Mouse (Mus musculus): ENCODE data around the gene Gm49387.
A peak's percentile ranks its signal among the peaks of the same experiment; 100 is the strongest.

The Gm49387 gene

DNA sequence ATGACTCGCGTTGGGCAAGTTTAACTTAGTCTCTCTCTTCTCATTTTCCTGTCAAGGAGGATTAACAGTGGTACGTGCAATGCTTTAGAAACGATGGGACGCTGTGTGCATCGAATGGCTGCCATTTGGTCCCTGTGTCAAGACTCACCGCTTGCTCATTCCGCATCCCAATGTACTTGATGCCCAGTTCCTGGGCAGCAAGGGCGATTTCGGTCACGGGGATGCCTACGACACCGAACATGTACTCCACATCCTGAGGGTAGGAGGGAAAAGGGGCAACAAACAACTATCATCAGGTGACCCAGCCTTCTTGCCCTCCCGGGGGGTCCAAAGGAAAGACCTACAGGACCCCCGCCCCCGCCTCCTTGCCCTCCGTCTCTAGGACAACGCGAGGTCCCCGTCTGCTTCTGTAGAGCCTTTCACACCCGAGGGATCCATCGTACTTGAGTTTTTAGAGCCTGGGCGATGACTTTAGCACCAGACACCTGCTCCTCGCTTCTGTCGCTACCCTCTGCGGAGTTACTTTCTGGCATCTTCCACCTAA is at the start of gene Gm49387:
TSS of gene Gm49387 (minus strand) at position 533 of the 544 bp plus-strand sequence.
- peak; percentile 29 for DNase-seq (ENCODE audit: low read depth, low spot score)

DNA sequence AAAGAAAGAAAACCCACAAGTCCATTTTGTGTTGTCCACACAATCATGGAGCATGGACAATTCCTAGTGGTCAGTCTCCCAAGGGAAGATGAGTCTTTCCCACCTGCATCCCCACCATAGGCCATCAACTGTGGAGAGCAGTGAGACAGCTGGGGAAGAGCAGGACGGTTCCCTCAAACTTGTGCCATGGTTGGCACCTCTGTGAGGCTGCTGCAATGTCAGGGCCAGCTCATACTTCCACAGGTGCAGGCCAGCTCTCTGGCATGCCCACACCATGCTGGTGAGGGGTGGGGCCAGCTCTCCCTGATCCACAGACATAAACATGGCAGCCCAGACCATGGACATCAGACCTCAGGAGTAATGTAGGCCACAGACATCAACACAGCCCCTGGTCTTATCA is 45.6 kb upstream of the Gm49387 start:
- DNase-seq (ENCODE audit: low read depth, low spot score) = no peak

DNA sequence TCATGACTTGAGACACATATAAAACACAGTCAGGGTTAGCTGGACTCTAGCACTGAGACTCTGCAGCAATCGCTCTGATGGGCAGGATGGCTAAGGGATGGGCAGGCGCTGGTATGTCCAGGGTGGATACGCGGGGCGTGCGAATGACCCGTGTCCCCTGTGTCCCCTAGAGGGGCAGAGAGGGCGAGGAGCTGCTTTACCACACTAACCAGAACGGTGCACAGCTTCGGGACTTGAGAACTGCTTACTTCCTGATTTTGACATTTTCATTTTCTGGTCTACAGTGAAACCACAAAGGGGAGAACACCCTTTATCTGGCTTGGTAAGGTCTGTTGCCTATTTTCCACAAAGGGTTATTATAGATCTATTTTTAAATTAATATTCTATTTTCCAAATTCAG is 45.0 kb upstream of the Gm49387 start:
- DNase-seq (ENCODE audit: low read depth, low spot score) = no peak

DNA sequence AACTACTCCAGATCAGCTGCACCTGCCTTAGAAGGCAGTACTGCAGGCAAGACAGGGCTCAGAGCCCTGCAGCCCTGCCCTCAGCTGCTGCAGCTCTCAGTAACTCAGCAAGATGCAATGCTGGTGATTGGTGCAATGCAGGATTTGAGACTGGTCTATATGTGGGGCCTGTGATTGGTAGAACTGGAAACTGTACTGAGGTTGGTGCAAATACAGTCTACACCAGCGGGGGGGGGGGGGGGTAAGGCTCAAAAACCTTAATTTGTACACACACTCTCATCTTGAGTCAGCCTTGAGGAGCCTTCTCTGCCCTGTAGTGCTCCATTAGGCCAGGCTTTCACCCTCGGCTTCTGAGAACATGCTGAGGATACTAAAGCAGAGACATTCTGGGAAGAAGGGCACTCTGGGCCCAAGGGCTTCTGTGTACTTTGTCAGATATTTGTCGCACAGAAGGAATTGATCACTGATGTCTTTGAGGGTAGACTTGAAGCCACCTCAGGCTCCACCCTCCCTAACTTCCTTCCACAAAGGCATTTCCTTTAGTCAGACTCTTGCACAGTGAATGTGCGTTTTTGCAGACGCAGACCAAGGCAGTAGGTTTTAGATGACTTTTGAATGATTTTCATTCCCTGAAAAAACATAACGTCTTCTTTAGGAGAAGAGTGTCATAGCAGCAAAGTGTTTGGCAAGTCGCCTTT is 43.8 kb upstream of the Gm49387 start:
- DNase-seq (ENCODE audit: low read depth, low spot score) = no peak

DNA sequence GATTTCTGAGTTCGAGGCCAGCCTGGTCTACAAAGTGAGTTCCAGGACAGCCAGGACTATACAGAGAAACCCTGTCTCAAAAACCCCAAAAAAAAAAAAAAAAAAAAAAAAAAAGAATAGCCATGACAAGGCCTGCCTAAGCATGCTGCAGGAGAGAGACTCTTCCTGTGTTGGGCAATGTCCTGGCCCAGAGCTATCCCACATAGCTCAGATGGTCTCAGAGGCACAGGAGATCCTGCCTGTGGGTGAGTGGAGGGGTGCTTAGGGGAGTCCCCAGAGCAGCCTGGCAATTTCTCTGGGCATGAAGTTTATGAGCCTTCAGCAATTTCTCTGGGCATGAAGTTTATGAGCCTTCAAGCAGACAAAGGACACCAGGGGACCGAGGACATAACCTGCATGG is 42.9 kb upstream of the Gm49387 start:
- no peak for DNase-seq (ENCODE audit: low read depth, low spot score)

DNA sequence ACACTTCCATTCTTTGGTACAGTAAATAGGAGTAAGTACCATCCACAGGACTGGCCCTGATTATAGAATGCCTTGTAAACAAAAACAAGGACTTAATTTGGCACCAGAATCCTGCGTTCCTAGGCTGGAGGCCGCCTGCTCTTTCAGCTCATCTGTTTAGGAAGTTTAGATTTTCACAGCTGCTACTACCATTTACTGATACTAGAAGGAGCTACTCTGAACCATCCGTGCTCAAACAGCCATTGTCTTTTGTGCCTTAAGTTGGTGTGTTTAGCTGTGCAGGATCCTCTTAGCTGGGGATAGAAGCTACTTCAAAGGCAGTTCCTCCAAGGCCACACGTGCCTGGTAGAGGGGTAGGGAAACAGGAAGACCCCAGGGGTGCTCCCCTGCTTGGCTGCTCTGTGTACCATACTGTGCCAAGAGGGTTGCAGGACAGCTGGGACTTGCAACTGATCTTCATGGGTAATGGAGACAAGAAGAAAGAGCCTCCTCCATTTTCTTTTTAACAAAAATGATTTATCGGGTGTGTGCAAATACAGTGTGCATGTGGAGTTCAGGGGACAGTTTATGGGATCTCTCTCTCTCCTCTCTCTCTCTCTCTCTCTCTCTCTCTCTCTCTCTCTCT is 41.4 kb upstream of the Gm49387 start:
- DNase-seq (ENCODE audit: low read depth, low spot score) = no peak

DNA sequence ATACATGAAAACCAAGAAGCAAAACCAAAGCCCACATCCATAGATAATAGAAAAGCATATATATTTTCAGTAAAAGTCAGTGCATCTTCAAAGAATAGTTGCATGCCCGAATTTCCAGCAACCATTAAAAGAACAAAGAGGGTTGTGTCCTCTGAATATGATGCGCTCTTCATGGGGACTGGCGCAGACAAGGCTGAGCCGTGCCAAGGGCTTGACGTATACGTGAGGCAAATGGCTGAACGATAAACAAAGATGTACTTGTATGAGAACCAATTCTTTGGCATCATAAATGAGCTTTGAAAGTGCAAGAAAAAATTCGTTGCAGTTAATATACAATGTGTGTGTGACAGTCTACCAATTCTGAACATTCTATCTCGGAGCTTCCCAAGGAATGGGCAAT is 40.6 kb upstream of the Gm49387 start:
- DNase-seq (ENCODE audit: low read depth, low spot score) = no peak

DNA sequence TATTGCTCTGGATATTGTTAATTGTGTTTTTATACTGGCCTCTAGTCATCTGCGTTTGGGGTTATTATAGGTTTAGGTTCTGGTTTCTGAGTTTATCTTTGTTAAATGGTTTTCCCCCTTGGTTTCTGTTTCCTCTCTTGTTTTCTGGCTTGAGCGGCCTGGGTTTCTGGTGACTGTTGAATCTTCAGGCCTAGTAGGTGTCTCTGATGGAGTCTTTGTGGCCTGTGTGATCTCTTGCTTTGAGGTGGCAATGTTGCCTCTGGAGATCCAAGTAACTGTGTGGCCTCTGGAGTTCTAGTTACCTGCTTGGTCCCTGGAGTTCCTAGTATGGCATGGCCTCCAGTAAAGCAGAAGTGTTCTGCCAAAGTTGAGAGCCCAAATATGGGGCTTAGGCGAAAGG is 40.0 kb upstream of the Gm49387 start:
- no peak for DNase-seq (ENCODE audit: low read depth, low spot score)

DNA sequence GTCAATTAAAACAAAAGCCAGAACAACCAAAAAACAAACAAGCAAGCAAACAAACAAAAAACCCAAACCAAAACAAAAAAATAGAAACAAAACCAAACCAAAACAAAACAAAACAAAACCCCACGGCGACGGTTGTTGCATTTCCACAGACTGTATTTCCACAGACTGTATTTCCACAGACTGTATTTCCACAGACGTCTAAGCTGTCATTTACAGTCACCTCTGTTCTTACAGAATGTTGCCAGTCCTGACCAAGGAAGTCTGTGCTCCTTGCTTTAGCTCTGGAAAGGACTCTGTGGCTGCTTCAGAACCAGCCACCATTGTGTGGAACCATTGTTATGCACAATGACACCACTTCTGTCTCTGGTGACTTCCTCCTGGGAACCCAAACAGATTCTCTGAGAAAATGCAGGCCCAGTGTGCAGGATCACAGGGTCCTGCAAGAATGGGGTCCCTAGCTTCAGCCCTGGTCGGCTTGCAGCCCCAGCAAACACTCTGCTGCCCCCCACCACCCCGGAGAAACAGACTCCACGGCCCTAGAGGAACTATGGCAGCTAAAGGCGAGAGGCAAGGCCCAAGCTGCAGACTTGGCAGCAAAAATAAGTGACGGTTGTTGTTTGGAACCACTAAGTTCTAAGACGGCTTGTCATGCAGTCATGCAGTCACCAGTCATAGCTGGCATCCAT is 31.1 kb upstream of the Gm49387 start:
- no peak for DNase-seq (ENCODE audit: low read depth, low spot score)

DNA sequence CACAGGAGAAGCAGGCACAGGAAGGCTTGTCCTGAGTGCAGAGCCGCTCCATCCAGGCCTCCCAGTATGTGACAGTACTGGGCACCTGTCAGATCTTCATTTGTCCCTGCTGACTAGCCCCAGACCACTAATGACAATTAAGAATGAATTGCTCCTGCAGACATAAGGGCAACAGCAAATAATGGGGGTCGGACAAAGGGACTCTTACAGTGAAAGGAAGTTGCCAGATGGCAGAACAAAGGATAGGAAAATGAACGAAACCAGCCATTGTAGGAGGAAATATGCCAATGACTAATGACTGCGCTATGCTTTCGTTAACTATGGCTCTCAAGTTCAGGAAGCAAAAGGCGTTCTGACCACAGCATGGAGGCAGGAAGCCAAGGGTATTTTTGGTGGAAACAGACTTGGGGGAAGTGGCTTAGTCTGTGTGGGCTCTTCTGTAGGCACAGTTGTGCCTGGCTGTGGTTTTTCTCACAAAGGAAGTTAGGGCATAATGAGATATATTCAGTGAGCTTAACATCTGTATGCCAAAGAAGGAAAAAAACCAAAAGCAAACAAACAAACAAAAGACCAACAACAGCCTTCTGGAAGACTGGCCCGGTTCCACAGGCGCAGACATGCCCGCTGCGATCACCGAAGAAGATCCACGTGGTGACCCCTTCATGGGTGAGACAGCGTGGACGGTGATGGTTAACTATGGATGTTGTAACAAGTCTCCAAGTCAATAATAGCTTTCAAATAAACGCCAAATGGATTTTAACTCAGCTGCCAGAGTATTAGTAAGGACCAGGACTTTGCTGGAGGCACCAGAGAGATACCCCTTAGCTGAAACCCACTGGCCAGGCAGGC is 29.2 kb upstream of the Gm49387 start:
- peak; percentile 99 for DNase-seq (ENCODE audit: low read depth, low spot score)

DNA sequence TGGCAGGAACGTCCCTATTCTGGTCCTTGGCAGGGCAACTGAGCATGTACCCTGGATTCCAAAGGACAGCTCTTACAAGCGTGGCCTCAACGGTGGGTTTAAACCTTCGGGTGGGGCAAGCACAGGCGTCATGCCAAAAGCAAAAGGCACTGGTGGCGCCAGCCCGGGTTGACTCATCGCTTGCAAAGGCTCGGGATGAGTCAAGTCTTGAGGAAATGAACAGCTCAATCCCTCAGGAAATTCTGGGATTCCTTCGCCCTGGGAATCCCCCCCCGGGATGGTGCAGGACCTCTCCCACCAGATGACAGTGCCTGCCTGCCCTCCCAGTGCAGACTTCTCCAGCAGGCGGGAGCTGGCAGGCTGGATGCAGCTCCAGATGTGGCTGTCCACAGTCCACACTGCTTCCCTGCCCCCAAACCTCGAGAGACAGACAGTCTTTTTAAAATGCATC is 28.5 kb upstream of the Gm49387 start:
- DNase-seq (ENCODE audit: low read depth, low spot score) = peak; percentile 98

DNA sequence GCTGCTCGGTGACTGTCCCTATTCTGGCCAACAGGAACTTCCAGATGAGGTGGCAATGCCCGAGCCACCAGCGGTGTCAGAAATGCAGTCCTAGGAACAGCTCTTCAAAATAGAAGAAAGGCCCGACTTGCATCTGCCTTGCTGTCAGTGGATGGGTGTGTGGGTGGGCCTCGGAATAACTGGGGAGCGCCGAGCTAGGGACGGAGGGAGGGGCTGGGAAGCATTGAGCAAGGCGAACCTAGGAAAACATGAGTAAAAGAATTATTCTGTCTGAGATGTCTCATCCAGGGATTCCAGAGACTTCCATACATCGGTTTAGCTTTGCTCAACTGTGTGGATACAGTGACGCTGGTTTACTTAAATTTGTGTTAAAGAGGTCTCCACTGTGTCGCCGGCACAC is 27.6 kb upstream of the Gm49387 start:
- DNase-seq (ENCODE audit: low read depth, low spot score) = peak; percentile 65

DNA sequence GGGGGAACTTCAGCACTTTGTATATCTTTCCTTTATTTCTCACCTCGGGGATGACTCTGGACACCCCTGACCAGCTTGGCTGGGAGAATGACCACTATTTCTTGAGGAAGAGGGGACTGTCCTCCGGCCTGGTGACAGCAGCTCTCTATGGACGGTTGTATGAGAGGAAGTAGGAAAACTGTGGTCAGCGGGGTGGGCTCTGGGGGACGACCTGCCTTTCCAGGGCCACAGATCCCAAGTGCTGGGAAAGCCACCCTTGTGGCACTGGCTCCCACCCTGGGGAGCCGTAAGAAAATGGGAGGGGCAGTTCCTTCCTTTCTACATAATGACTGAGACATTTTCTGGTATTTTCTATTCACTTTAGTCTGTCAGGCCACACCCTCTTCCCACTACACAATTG is 27.1 kb upstream of the Gm49387 start:
- no peak for DNase-seq (ENCODE audit: low read depth, low spot score)

DNA sequence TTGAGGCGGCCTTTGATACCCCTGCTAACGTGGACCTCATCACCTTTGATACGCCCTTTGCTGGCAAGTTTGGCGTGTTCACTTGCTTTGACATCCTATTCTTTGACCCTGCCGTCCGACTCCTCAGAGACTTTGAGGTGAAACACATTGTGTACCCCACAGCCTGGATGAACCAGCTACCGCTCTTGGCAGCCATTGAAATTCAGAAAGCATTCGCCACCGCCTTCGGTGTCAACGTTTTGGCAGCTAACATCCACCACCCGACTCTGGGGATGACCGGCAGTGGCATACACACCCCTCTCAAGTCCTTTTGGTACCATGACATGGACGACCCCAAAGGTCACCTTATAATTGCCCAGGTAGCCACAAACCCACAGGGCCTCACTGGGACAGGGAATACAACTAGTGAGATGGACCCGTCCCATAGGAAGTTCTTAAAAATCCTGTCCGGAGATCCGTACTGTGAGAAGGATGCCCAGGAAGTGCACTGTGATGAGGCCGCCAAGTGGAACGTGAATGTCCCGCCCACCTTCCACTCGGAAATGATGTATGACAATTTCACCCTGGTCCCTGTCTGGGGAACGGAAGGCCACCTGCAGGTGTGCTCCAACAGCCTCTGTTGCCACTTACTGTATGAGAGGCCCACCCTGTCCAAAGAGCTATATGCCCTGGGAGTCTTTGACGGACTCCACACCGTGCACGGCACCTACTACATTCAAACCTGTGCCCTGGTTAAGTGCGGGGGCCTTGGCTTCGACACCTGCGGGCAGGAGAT is 26.4 kb upstream of the Gm49387 start:
- DNase-seq (ENCODE audit: low read depth, low spot score) = no peak

DNA sequence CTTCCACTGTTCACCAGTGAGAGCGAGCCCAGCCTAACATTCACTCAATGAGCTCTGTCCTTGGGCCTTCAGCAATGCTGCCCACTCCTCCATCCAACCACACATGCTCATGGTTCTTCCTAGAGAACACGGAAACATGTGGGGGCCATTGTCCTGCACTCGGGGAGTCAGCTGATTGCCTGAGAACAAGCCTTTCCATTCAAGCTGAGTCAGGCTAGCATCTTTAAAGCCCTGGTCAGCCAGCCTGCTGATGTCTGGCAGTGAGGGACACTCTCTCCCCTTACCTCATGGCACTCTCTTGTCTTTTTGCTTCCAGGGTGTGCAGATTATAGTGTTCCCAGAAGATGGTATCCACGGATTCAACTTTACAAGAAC is 24.9 kb upstream of the Gm49387 start:
- no peak for DNase-seq (ENCODE audit: low read depth, low spot score)

DNA sequence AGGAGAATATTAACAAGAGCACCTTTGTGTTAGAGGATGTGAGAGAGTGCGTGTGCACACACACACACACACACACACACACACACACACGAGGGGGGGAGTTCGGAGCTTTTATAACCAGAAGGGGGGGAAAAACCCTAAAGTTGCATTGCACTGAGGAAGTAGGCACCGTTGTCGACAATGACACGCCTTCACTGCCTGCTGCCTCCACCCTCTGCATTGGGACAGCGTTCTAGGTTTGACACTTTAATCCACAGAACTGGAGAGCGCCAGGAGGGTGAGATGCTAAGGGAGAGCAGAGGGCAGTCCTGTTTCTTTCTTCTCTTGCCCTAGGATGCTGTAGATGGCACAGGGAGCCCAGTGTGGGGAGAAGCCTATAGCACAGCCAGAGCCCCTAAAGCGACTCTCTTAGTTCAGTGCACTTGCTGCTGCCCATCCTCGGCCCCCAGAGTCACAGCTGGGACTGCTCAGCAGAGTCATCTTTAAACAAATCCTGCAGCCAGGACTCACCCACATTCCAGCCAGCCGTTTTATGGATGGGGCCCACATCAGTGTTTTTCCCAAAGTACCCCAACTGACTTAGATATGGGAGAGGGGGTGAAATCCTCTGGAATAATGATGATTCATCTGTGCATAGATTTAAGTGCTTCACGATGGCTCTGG is 24.4 kb upstream of the Gm49387 start:
- no peak for DNase-seq (ENCODE audit: low read depth, low spot score)

DNA sequence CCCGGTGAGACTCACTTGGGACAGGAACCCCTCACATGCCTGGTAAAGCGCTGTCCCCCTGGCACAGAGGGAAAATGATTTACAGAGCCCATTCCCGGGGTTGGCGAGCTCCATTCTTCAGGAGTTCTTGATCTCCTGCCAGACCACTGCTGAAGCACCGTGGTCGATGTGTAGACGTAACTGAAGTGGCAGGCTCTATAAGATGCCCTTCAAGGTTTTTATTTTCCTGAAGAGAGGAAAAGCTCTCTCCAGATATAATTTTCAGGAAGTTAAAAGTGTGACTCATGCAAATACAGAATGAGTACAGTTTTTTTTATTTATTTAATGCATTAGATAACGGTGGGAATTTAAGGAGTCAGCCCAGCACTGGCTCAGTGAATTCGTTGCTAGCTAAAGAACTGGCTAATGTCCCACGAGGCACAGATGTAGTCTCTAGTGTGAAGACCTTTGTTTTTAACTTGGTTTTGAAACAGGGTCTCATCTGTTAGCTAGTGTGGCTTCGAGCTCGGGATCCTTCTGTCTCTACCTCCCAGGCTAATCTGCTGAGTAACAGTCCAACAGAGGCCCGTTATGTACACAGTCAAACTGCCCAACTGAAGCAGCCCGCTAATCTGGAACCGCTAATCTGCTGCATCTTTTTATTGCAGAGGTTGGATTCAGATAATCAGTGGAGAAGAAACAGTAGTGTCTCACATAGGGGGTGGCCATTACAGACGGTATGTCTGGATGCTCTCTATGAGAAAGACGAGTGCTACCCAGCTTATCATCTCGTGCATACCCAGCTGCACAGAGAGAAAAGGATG is 23.6 kb upstream of the Gm49387 start:
- DNase-seq (ENCODE audit: low read depth, low spot score) = peak; percentile 78

DNA sequence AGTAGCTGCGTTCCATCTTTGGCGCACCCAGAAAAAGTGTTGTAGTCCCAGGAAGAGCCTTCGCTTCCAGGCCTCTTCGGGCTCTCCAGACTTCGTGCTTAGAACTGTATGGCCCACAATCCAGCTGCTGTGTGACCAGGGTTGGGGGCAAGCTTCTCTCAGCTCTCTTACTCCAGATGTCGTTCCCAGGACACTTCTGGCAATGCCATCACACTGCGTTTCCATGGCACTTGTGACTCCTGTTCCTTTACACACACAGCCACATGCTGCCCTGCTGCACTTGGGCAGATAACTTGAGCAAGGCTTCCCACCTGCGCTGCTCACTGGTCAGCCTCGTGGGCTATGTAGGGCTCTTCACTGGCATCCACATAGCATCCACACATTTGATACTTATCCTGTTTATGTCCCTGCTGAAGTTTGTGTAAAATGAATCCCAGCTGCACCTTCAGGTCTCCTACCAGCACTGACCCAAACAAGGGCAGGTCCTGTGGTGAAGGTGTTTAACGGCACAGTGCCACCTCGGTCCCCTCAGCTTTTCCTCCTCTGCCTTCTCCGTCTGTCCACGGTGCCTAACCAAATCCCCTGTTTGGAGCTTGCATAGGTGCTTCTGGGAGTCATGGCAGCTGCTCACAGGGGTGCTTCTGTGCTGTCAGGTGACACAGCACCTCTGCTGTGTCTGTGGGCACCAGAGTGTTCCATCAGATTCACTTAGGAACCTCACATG is 22.9 kb upstream of the Gm49387 start:
- DNase-seq (ENCODE audit: low read depth, low spot score) = no peak

Measured in 3T3-L1 (cell line).